Mouse (Mus musculus) 3T3-L1 (cell line): ENCODE results near the gene Impdh1.

ENCODE experiments used
- DNase-seq: peaks from one replicate; pipeline ENCODE4 v3.0.0-alpha.2; 2015; ENCODE audit warnings: low read depth, low spot score

The Impdh1 gene

GRCm38 (mm10) chr6:29213436-29213835 lies 2.7 kb downstream of the Impdh1 start:
- DNase-seq: no peak

DNA sequence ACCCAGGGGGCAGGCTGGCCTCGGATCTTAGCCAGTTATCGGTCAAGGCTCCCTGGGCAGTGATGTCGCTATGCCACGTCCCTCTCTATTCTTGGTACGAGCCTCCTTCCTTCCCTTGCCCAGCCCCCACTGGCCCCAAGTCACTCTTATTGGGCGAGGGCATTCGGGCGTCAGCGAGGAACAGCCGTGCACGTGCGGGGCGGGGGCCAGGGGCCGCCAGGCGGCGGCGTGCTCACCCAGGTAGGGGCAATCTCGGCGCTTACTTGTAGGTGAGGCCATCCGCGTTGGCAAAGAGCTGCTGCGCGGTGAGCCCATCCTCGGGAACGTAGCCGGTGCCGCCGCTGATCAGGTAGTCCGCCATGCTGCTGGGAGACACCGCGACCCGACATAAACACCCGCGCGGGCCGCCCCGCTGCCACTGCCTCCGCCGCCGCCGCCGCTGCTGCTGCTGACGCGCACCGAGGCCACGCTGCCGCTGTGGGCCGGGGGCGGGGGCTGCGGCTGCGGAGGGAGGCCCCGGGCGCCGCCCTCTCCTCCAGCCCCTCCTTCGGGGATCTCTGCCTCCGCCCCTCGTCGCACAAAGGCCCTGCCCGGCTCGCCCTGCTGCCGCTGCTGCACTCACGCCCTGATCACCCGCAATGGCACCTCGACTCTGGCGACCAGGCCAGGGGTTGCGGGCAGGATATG lies 4.2 kb downstream of the Impdh1 start:
- DNase-seq: peak; percentile 82

DNA sequence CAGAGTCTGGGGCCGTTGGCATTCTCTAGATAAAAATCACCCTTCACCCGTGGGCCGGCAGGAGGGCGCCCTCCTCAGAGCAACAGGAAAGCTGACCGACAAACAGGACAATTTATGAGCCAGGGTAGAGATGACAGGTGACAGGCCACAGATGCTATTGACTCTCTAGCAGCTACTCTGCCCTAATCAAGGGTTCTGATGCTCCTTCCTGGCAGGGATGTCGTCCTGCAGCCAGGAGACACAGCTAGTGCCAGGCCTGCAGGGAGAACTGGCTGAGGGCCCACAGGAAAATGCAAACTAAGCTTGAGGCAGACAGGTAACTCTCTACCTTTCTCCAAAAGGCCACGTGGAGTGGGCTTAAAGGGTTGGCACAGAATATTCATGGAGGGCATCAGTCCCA lies 5.0 kb downstream of the Impdh1 start:
- peak; percentile 45 for DNase-seq

GRCm38 (mm10) chr6:29210231-29210936 lies 5.8 kb downstream of the Impdh1 start:
- peak; percentile 54 for DNase-seq

DNA sequence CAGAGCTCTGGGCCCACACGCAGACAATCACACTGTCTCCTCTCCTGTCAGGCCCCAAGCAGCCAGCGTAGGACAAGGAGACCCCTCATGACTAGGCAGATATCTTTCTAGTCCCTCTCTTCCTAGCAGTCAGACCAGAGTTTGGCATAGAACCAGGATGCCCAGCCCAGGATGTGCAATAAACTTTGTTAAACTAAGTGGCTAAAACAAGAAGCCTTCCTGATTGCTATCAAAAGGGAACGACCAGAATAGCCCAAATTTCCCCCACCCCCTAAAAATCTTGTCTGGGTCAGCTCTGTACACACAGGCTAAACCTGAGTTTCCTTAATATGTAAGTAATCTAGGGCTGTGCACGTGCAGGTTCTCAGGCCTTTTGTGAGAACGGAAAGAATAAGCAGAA lies 8.0 kb downstream of the Impdh1 start:
- no peak for DNase-seq

GRCm38 (mm10) chr6:29207017-29207416 lies 9.1 kb downstream of the Impdh1 start:
- no peak for DNase-seq

GRCm38 (mm10) chr6:29206006-29206405 lies 10.2 kb downstream of the Impdh1 start:
- DNase-seq: no peak

DNA sequence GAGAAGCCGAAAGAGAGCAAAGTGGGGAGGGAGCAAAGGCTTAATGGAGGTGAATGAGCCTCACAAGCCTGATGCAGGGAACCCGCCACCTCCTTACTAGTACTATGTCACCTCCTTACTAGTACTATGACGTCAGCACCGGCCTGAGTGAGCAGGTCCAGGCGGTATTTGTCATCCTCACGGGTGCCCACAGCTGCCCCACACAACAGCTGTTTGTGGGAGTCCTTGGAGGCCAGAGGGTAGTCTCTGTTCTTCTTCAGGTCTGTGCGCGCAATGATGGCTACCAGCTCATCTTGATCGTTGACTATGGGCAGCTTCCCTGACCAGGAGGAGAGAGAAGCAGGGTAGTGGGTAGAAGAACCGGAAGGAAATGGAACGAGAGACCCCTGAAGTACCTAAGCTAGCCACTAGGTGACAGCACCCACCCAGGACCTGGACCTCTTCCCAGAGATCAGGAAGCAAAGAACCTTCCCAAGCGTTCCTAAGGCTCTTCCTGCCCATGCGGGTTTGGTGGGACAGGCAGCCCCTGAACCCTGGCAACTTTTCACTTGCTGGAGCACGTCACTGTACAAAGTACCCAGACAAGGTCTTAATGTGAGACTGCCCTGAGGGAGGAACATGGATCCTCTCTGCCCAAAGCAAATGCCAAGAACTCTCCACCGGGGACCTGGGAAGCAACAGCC lies 11.1 kb downstream of the Impdh1 start:
- peak; percentile 81 for DNase-seq

- peak; percentile 57 for DNase-seq
Observed at GRCm38 (mm10) chr6:29203861-29204585, 12.1 kb downstream of the Impdh1 start.

- no peak for DNase-seq
Observed at GRCm38 (mm10) chr6:29203096-29203495, 13.1 kb downstream of the Impdh1 start.

DNA sequence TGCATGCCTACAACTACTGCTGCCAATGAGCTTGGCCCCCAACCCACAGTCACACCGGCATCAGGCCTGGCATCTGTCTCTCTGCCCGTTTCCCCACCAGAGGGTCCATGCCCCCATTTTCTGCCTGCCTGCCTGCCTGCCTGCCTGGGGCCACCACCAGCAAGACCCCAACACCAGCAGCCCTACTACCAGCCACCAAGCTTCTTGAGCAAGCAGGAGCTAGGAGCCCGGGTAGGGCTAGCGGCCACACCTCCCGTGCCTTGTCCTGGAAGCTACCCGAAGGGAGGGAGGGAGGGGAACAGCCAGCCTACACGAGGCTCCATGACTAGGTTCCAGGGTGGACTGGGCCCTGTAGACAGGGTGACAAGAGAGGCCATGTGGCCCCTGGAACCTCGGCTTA lies 14.2 kb downstream of the Impdh1 start:
- no peak for DNase-seq

DNA sequence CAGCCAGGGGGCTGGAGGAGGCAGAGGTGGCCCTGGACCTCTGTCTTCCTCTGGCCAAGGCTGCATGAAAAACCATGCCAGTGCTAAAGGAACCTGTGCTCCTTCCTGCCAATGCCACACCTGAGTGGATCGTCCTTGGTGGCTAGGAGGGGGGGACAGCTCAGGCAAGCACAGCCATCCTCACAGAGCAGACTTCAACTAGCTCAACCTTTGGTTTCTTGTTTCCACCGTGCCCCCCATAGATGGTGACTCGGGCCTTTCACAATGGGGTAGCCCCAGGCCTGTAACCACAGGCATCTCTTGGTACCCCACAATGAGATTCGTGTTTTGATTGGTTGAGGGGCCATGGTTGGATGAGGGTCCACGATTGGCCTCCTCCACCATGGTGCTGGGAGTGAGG lies 14.8 kb downstream of the Impdh1 start:
- DNase-seq: no peak

- no peak for DNase-seq
Observed at GRCm38 (mm10) chr6:29200496-29200895, 15.7 kb downstream of the Impdh1 start.

DNA sequence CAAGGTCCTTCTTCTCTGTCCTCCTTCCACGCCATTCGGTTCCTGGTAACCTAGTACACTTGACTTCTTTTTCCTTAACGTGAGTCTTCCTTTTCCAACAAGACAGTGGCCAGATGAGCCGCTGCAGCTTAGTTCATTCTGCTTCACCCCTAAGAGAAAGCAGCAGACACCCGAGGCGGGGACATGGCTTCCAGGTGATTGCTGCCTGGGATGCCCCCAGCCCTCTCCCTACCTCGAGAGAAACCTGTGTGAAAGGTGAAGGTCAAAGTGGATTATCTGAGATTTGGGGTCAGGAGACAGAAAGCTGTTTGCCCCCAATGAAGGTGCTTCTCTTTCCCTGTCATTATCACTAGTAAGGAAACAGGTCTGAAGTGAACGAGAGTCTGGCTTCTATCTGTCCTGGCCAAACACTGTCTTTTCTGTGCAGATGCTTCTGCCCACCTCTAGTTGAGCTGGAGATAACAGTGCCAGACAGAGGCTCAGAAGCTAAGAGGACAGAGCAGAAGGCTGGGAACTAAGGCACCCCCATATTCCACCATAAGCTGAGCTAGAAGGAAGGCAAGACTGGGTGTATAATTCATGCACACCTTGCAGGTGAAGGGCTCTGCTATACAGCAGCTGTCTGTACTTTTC lies 16.8 kb downstream of the Impdh1 start:
- no peak for DNase-seq

- DNase-seq: peak; percentile 99
Observed at GRCm38 (mm10) chr6:29198309-29199222, 17.6 kb downstream of the Impdh1 start.

- DNase-seq: peak; percentile 98
Observed at GRCm38 (mm10) chr6:29195846-29196698, 20.1 kb downstream of the Impdh1 start.

GRCm38 (mm10) chr6:29195146-29195545 lies 21.0 kb downstream of the Impdh1 start:
- no peak for DNase-seq

DNA sequence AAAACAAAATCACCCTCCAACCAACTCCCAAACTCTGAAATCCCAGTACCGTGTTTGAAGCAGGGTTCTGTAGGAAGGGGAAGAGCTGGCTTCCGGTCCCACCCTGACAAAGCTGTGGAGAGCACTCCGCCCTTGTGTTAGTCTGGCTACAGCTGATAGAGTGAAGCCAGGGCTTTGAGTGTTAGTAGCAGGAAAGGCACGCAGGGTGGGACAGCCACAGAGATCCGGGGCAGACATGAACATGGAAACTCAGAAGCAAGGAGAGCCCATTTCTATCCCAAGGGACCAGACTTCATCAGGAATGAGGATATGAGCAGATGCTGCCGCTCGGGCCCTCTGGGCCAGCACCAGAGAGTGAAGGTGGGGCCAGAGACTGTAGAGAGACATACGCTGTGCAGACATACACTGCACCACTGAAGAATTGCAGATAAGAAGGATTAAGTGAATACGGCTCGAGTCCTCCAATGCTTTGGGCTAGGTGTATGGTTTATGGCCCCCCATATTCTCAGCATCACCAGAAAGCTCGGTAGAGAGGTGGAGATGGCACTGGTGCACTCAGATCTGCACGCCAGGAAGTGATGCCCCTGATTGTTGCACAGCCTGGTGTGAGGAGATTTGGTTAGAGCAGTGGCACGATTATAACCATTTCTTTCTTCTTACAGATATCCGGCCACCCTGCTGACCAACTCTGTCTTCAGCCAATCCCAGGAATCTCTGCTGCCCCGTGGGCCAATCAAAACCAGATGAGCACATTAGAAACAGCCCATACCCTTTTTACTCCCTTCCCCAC lies 22.0 kb downstream of the Impdh1 start:
- DNase-seq: no peak

- DNase-seq: no peak
Observed at GRCm38 (mm10) chr6:29187936-29188335, 28.2 kb downstream of the Impdh1 start.
